Mouse (Mus musculus) embryonic stem cell, embryonic (primary cell): ENCODE data around the gene Mkrn1.

ENCODE experiments used
- CTCF ChIA-PET, 4 experiments: fragments of 300-600 bp in 2 of 4; fragments of 350-600 bp in 2 of 4; sonication (Branson Sonifier 250); formaldehyde crosslinking; loops; one replicate each; lab custom pipeline; 2022; ENCODE audit warnings: inconsistent platforms in 2 of 4; lab: Charles Lee
- POLR2A ChIA-PET, 4 experiments: fragments of 300-600 bp in 2 of 4; fragments of 350-600 bp in 2 of 4; sonication (Branson Sonifier 250); formaldehyde crosslinking; loops; one replicate each; lab custom pipeline; 2022; ENCODE audit warnings: antibody characterized with exemption in 4 of 4, inconsistent platforms in 1 of 4; lab: Charles Lee

The Mkrn1 gene

DNA sequence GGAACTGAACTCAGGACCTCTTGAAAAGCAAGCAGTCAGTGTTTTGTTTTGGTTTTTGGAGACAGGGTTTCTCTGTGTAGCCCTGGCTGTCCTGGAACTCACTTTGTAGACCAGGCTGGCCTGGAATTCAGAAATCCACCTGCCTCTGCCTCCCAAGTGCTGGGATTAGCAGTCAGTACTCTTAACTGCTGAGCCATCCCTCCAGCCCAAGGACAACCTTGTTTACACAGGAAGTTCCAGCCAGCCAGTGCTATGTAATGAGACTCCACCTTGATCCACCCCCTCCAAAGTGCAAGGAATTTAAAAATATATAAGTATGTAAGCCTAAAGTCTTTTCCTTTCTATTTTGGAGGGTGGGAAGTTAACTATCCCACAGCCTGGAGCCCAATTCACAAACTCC, 3.6 kb downstream of the Mkrn1 start:
- CTCF ChIA-PET, result interaction anchor here (0.6 to 8.3 kb wide), 20 partner anchors 11 to 366 kb away, joined by 3 to 116 read pairs (median 6); no protein-coding TSS in a partner anchor
- POLR2A ChIA-PET, result interaction anchor here (0.6 to 31.4 kb wide), 27 partner anchors 8 to 1548 kb away, joined by 3 to 1035 read pairs (median 5); partner anchors contain the start of gene Slc37a3 (in 1 of the 4)

DNA sequence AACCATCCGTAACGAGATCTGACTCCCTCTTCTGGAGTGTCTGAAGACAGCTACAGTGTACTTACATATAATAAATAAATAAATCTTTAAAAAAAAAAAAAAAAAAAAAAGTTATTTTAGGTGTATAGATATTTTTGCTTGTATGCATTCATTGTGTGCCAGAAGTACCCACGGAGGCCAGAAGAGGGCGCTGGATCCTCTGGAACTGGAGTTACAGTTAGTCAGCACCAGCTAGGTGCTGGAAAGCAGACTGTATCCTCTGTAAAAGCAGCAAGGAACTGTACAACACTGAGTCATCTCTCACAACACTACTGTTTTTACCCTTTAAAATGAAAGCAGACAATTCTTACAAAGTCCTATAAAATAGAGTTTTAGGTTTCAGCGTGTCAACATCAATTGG, 4.5 kb downstream of the Mkrn1 start:
- ChIA-PET CTCF (interaction anchor here (0.5 to 8.3 kb wide), 37 partner anchors 9 to 918 kb away, joined by 3 to 116 read pairs (median 5); no protein-coding TSS in a partner anchor), POLR2A (interaction anchor here (0.6 to 31.4 kb wide), 28 partner anchors 10 to 93 kb away, joined by 3 to 1035 read pairs (median 6); partner anchors contain the start of gene Slc37a3 (in 1 of the 4))

DNA sequence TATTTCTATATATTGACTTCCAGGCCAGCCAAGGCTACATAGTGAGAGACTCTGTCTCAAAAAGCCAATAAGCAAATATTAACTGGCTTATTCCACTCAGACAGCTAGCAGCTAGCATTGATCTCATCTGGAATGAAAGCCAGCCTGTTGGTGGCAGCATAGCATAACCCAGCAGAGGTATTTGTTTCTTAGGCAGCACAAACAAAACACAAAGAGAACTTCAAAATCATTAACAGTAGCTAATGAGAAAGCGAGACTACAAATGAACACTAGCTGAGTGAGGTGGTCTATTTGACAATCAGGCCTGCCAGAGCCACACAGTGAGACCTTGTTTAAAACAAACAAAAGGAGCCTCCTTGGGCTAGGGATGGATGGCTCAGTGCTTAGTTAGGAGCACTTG, 6.2 kb downstream of the Mkrn1 start:
- CTCF ChIA-PET, result interaction anchor here (0.5 to 8.3 kb wide), 14 partner anchors 13 to 525 kb away, joined by 3 to 116 read pairs (median 4); partner anchors contain the start of gene Slc37a3 (in 1 of the 4)
- POLR2A ChIA-PET, result interaction anchor here (0.7 to 31.4 kb wide), 19 partner anchors 8 to 142 kb away, joined by 3 to 1035 read pairs (median 14); no protein-coding TSS in a partner anchor

DNA sequence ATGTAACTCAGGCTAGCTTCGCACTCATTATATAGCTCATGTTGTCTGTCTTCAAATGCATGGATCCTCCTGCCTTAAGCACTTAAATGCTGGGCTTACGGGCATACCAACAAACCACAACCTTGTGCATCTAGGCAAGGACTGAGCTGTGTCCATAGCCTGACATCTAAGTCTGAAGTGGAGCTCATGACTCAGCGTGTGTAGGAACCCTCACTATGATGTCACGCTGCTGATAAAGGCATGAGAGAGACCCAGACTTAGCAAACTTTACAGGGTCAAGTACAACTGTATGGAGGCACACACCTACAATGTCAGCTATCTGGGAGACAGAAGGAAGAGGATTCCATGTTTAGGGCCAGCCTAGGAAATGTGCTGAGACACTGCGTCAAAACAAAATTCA, 13.8 kb downstream of the Mkrn1 start:
- CTCF ChIA-PET, result interaction anchor here in 3 of 4 experiments (0.8 to 2.1 kb wide), 9 partner anchors 9 to 56 kb away, joined by 3 to 8 read pairs (median 5); partner anchors contain the start of gene Mkrn1 (in 1 of the 3)
- POLR2A ChIA-PET, result interaction anchor here (0.7 to 31.4 kb wide), 27 partner anchors 7 to 1108 kb away, joined by 3 to 1035 read pairs (median 5); partner anchors contain the start of genes Mkrn1 (in 2 of the 4), Slc37a3 (in 2 of the 4) and Zc3hav1l (in 1 of the 4)

GRCm38 (mm10) chr6:39403136-39403535, 17.1 kb downstream of the Mkrn1 start:
- ChIA-PET POLR2A (interaction anchor here (0.5 to 31.4 kb wide), 18 partner anchors 4 to 265 kb away, joined by 3 to 1035 read pairs (median 4); partner anchors contain the start of genes Mkrn1 (in 2 of the 4), Adck2 (in 1 of the 4) and Slc37a3 (in 1 of the 4)), CTCF (interaction anchor here (0.6 to 6.8 kb wide), 7 partner anchors 11 to 60 kb away, joined by 3 to 38 read pairs (median 6); no protein-coding TSS in a partner anchor)

DNA sequence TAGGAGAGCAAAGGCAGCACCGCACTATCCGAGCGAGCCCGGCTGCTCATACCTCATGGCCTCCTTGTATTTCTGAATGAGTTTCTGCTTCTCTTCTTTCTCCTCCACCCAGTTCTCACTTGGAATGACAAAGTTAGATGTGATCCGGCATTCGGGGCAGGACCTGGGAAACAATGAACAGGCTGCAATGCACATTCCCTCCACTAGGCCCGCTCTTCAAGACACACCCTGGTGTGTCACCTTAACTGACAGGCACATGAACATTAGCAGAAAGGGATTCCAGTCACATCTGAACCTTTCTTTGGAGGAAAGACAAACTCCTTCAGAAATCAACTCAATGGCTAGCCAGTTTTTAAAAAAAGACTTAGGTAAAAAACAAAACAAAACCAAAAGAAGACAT, 19.9 kb downstream of the Mkrn1 start:
- CTCF ChIA-PET, result interaction anchor here in 2 of 4 experiments (0.5 to 6.8 kb wide), 4 partner anchors 9 to 220 kb away, joined by 3 to 38 read pairs (median 4); no protein-coding TSS in a partner anchor
- POLR2A ChIA-PET, result interaction anchor here in 3 of 4 experiments (0.5 to 31.4 kb wide), 22 partner anchors 1 to 158 kb away, joined by 3 to 1035 read pairs (median 9); partner anchors contain the start of genes Mkrn1 (in 2 of the 3), Slc37a3 (in 2 of the 3) and Dennd2a (in 1 of the 3)

- POLR2A ChIA-PET, result interaction anchor here (0.6 to 31.4 kb wide), 32 partner anchors 8 to 194 kb away, joined by 3 to 1035 read pairs (median 6); partner anchors contain the start of genes Mkrn1 (in 2 of the 4), Slc37a3 (in 2 of the 4) and Rab19 (in 1 of the 4)
- CTCF ChIA-PET, result interaction anchor here in 3 of 4 experiments (0.5 to 6.8 kb wide), 5 partner anchors 8 to 472 kb away, joined by 3 to 38 read pairs (median 3); no protein-coding TSS in a partner anchor
Measured at GRCm38 (mm10) chr6:39398342-39398741, 21.9 kb downstream of the Mkrn1 start.

DNA sequence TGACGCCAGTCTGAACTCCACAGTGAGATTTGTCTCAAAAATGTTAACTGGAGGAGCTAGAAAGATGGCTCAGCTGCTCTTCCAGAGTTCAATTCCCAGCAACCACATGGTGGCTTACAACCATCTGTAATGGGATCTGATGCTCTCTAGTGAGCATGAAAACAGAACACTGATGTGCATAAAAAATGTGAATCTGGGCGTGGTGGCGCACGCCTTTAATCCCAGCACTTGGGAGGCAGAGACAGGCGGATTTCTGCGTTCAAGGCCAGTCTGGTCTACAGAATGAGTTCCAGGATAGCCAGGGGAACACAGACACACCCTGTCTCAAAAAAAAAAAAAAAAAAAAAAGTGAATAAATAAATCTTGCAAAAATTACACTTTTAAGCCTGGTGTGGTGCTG, 23.2 kb downstream of the Mkrn1 start:
- CTCF ChIA-PET, result interaction anchor here in 1 of 4 experiments (1.0 kb wide), 1 partner anchor 15 kb away, joined by 5 read pairs; no protein-coding TSS in a partner anchor
- POLR2A ChIA-PET, result interaction anchor here (0.6 to 20.2 kb wide), 16 partner anchors 8 to 111 kb away, joined by 3 to 484 read pairs (median 8); partner anchors contain the start of genes Slc37a3 (in 2 of the 4), Mkrn1 (in 1 of the 4) and Rab19 (in 1 of the 4)

- POLR2A ChIA-PET, result interaction anchor here in 2 of 4 experiments (0.8 to 20.2 kb wide), 20 partner anchors 8 to 59 kb away, joined by 3 to 484 read pairs (median 6); partner anchors contain the start of genes Mkrn1 (in 1 of the 2), Rab19 (in 1 of the 2) and Slc37a3 (in 1 of the 2)
- CTCF ChIA-PET, result interaction anchor here in 2 of 4 experiments (0.7 to 1.0 kb wide), 3 partner anchors 20 to 58 kb away, joined by 3 to 4 read pairs (median 3); no protein-coding TSS in a partner anchor
Measured at GRCm38 (mm10) chr6:39395916-39396315, 24.3 kb downstream of the Mkrn1 start.

GRCm38 (mm10) chr6:39395471-39395870, 24.8 kb downstream of the Mkrn1 start:
- POLR2A ChIA-PET, result interaction anchor here in 3 of 4 experiments (0.6 to 20.2 kb wide), 24 partner anchors 8 to 59 kb away, joined by 3 to 484 read pairs (median 6); partner anchors contain the start of genes Slc37a3 (in 2 of the 3), Mkrn1 (in 1 of the 3) and Rab19 (in 1 of the 3)
- CTCF ChIA-PET, result interaction anchor here in 2 of 4 experiments (0.6 to 1.0 kb wide), 5 partner anchors 20 to 315 kb away, joined by 3 to 4 read pairs (median 3); no protein-coding TSS in a partner anchor

- POLR2A ChIA-PET, result interaction anchor here in 2 of 4 experiments (7.2 to 20.2 kb wide), 3 partner anchors 11 to 56 kb away, joined by 45 to 484 read pairs (median 78); partner anchors contain the start of genes Mkrn1 (in 1 of the 2), Rab19 (in 1 of the 2) and Slc37a3 (in 1 of the 2)
- CTCF ChIA-PET, result interaction anchor here in 1 of 4 experiments (1.4 kb wide), 2 partner anchors 9 to 26 kb away, joined by 3 read pairs; no protein-coding TSS in a partner anchor
Measured at GRCm38 (mm10) chr6:39389988-39390387, 30.3 kb downstream of the Mkrn1 start.

- ChIA-PET CTCF (no interaction called here), POLR2A (interaction anchor here in 3 of 4 experiments (0.5 to 4.6 kb wide), 11 partner anchors 11 to 305 kb away, joined by 3 to 45 read pairs (median 6); no protein-coding TSS in a partner anchor)
Measured at GRCm38 (mm10) chr6:39381125-39381880, 39.0 kb downstream of the Mkrn1 start, which contains the start of gene Rab19. Gene Rab19 (plus strand): TSS chr6:39381175.

DNA sequence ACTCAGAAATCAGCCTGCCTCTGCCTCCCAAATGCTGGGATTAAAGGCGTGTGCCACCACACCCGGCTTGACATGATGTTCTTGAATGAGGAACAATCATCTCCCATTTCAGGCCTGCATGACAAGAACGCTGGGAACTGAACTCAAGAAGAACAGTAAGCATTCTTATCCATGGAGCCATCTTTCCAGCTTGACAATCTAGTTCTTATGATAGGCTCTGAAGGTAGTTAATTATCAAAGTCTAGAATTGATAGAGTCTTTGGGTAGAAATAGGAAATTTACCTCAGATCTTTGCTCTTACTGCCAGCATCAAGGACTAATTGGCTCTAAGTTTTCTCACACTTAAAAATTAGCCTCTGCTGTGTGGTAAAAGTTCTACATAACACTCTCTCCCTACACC, 40.0 kb downstream of the Mkrn1 start:
- ChIA-PET POLR2A (interaction anchor here in 2 of 4 experiments (1.1 to 4.6 kb wide), 4 partner anchors 12 to 32 kb away, joined by 3 to 45 read pairs (median 16); no protein-coding TSS in a partner anchor), CTCF (no interaction called here)

DNA sequence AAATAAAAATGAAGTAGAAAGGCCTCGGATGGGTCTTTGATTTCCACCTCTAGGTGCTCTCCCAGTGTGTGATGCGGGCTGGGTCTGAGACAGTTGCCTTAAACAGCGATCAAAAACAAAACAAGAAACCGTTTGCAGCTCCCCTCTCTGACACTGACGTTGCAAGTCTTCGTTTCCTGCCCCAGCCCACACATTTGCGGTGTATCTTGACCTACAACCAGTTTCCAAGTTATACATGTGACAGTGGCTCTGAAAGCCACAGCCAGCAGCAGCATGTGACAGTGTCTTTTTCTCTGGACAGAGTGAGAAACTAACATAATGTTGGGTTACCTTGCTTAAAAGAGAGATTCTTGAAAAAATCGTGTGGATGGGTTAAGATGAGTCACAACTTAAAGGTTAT, 40.5 kb downstream of the Mkrn1 start:
- CTCF ChIA-PET, result interaction anchor here in 1 of 4 experiments (0.7 to 1.6 kb wide), 2 partner anchors 11 to 83 kb away, joined by 3 to 4 read pairs; no protein-coding TSS in a partner anchor

DNA sequence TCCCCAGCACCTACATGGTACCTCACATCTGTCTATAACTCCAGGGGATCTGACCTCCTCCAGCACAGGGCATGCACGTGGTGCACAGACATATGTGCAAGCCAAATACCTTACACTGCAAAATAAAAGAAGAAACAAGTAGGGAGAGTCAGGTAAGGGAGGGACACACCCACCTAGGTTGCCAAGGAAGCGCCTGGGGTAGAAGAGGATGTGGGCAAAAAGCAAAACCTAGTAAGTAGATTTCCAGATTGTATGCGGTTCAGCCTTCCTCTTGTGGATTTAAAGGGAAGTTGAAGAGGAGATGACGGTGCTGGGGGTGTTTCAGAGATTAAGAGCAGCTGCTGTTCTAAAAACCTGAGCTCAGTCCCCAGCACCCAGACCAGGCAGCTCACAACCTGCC, 41.0 kb downstream of the Mkrn1 start:
- ChIA-PET POLR2A (interaction anchor here in 3 of 4 experiments (1.1 to 4.6 kb wide), 14 partner anchors 9 to 75 kb away, joined by 3 to 45 read pairs (median 7); no protein-coding TSS in a partner anchor), CTCF (interaction anchor here in 3 of 4 experiments (0.6 to 1.6 kb wide), 5 partner anchors 10 to 84 kb away, joined by 3 to 10 read pairs (median 4); no protein-coding TSS in a partner anchor)

More for the DNA sequence above, 40.5 kb downstream of the Mkrn1 start:
- POLR2A ChIA-PET, result interaction anchor here in 3 of 4 experiments (1.1 to 4.6 kb wide), 13 partner anchors 8 to 74 kb away, joined by 3 to 45 read pairs (median 6); no protein-coding TSS in a partner anchor

DNA sequence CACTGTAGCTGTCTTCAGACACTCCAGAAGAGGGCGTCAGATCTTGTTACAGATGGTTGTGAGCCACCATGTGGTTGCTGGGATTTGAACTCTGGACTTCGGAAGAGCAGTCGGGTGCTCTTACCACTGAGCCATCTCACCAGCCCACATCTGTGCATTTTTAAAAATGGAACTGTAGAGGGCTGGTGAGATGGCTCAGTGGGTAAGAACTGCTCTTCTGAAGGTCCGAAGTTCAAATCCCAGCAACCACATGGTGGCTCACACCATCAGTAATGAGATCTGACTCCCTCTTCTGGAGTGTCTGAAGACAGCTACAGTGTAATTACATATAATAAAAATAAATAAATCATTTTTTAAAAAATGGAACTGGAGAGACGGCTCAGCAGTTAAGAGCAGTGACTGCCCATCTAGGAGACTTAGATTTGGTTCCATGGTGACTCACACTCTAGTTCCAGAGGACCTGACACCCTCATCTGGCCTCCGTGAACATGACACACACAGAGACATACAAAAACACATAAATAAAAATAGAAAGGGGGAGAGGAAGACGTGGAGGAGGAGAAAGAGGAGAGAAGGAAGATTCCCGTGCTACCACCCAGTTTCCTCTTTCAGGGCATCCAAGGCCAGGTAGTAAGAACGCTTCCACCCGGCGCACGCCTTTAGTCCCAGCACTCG, 42.0 kb downstream of the Mkrn1 start:
- POLR2A ChIA-PET, result interaction anchor here (0.5 to 4.6 kb wide), 58 partner anchors 8 to 769 kb away, joined by 3 to 45 read pairs (median 5); partner anchors contain the start of genes Dennd2a (in 2 of the 4) and Mkrn1 (in 1 of the 4)
- CTCF ChIA-PET, result interaction anchor here (0.5 to 1.7 kb wide), 17 partner anchors 9 to 184 kb away, joined by 3 to 11 read pairs (median 4); no protein-coding TSS in a partner anchor
